In the genomic region with DNA sequence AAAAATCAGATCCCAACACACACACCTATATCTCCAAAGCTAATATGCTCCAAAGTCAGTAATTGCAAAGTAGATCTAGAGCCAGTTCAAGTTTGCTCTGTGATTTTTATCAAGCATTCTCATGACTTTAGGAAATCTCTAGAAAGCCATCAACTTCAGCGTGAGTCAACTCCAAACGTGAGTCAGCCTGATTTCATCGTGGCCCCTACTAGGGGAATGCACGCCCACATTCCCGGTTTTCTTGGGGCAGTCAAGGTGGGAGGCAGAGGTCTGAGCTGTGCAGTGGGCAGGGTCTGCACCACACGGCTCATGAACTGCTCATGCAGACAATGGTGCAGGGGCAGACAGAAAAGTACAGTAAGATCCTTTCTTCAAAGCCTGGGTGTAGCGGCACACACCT, we compare ENCODE assay signal across 20 mouse cellular contexts.
DNase-seq lines count a peak whose midpoint lies in the region; ATAC-seq lines count a peak whose summit lies in the region.
"Had no signal": no experiment of that assay in that cellular context is flagged by ENCODE, and none has a peak within 500 bp of the region (broad histone marks: within the 10 kb centered on the region; RNA-seq: fewer than 3 reads in every experiment).

No protein-coding gene starts in this region.

- no peak overlapping the region for H3K27ac ChIP-seq in forebrain, embryonic 14.5 days (ENCODE audit: low read depth, low read length)
- H3K27ac ChIP-seq: embryonic facial prominence, embryonic 10.5 days; embryonic facial prominence, embryonic 12.5 days; forebrain, embryonic 13.5 days had no signal

- H3K4me3 ChIP-seq in forebrain, embryonic 14.5 days (ENCODE audit: low read depth, low read length) = no peak overlapping the region
- H3K4me3 ChIP-seq: embryonic facial prominence, embryonic 10.5 days; embryonic facial prominence, embryonic 12.5 days; forebrain, embryonic 13.5 days had no signal

- H3K4me1 ChIP-seq in forebrain, embryonic 14.5 days (ENCODE audit: control insufficient read depth, insufficient read depth, low read length) = peaks cover 13% of the 10 kb centered on the region; the same call in 1 of the 2 replicates

- no peaks in the 10 kb centered on the region for H3K36me3 ChIP-seq in forebrain, embryonic 14.5 days (ENCODE audit: control insufficient read depth, insufficient read depth, low read length)
- H3K36me3 ChIP-seq: embryonic facial prominence, embryonic 10.5 days; embryonic facial prominence, embryonic 12.5 days; G1E had no signal

- no peaks in the 10 kb centered on the region for H3K9me3 ChIP-seq in forebrain, embryonic 14.5 days (replicated peaks; ENCODE audit: control insufficient read depth, low read length)
- H3K9me3 ChIP-seq: embryonic facial prominence, embryonic 10.5 days; embryonic facial prominence, embryonic 12.5 days; forebrain, embryonic 13.5 days; G1E had no signal

- no peaks in the 10 kb centered on the region for H3K27me3 ChIP-seq in forebrain, embryonic 14.5 days (replicated peaks; ENCODE audit: control insufficient read depth, insufficient read depth, low read length)
- H3K27me3 ChIP-seq: CH12.LX; embryonic facial prominence, embryonic 12.5 days; forebrain, embryonic 13.5 days had no signal

- no peak overlapping the region for H3K9ac ChIP-seq in forebrain, embryonic 14.5 days (ENCODE audit: low read length)
- H3K9ac ChIP-seq: embryonic facial prominence, embryonic 12.5 days; forebrain, embryonic 13.5 days had no signal

- DNase-seq in adrenal gland, adult 2 months = peak; percentile 54
- no peak for DNase-seq in adrenal gland, postnatal 25 days
- DNase-seq in 3T3-L1 (ENCODE audit: low read depth, low spot score) (peak; percentile 50), NIH3T3 (ENCODE audit: low read depth) (peak; percentile 60)
- no peak for DNase-seq in forebrain, embryonic 14.5 days (ENCODE audit: low spot score)
- DNase-seq in right cerebral cortex, postnatal 4 days = no peak
- DNase-seq: adrenal gland, postnatal 10 days; B cell, adult 2 months; cerebellum, adult 11-12 months; cerebellum, adult 2 months; cerebellum, adult 9-10 months; cerebellum, postnatal 10 days; cerebellum, postnatal 25 days had no signal

- no peak overlapping the region for H3K4me2 ChIP-seq in forebrain, embryonic 14.5 days (ENCODE audit: low read length)
- H3K4me2 ChIP-seq: embryonic facial prominence, embryonic 12.5 days; forebrain, embryonic 13.5 days had no signal

- no peak for ATAC-seq in forebrain, embryonic 14.5 days
- ATAC-seq: CD4-positive, CD25-positive, alpha-beta regulatory T cell, adult 4 months; forebrain, embryonic 13.5 days; forebrain, embryonic 16.5 days had no signal

- 85% methylated on average over 7 of the region's 7 CpGs for WGBS in forebrain, embryonic 14.5 days

Comparison
In these comparisons a context has a peak if more than half of its experiments do, and no peak if none do; other contexts are left out.
1. DNase-seq: peak in adrenal gland, adult 2 months (single experiment), 3T3-L1 (single experiment) and NIH3T3 (single experiment); none in adrenal gland, postnatal 25 days (single experiment), forebrain, embryonic 14.5 days (single experiment) and right cerebral cortex, postnatal 4 days (single experiment).